Mouse (Mus musculus): ENCODE measurements at regions not wholly inside any gene's neighbourhood (a gene's known extent, or its start where the extent isn't known, plus 50 kb on each side); places are given as distances from the start of the nearest gene placed in this dataset.

DNA sequence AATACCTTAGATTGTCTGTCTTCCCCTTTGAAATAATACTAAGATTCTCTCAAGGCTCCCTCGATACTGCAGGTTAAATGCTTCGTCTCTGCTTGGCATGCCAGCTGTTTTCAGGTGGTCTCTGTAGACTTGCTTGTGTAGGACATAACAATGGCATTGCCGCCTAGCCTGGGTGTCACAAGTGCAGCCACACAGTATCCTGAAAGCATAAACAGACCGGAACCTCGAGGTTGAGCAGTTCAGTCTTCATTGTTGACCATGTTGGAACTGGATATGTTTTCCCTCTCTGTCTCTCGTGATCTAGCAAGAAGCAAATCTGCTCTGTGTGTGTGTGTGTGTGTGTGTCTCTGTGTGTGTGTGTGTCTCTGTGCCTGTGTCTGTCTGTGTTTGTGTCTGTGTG lies 675.4 kb upstream of the Tmem132c start:
- DNase-seq (ENCODE audit: low read depth) = no peak

DNA sequence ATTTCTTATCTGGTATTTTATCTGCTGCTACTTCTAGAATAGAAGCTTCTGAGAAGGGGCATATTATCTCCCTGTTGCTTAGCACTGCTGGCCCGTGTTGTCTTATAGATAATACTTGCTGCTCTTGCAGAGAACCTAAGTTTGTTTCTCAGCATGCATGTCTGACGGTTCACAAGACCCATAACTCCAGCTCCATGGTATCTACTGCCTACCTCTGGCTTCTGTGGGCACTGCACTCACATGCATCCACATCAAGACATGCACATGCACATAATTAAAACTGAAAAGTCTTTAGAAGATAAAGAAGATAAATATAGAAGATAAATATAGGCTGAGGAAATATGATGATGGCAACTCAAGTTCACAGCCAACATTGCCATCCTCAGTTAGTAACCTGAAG lies 667.8 kb upstream of the Tmem132c start:
- no peak for DNase-seq (ENCODE audit: low read depth)

DNA sequence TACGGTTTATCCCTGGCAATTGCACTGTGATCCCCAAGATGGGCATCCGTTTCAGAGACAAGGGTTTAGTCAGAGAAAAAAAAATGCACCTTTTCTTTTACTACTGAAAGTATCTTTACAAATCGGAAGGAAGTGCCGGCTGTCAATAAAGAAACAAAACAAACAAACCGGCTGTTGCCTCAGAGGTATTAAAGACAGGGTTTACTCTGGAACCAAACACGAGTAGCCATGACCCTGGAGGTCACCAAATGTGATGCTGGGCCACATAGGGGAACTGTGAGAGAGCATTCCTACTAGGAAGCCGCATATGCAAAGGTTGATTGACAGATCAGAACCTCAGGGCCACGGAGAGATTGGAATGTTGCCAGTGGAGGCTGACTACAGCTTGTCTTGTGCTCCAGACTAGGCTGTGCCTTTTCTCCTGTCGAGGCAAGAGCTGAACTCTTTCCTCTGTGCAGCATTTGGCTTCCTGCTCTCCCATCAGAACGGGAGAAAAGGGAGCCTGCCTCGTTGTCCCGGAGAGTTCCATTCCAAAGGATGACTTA lies 643.8 kb upstream of the Tmem132c start:
- no peak for DNase-seq (ENCODE audit: low read depth)

DNA sequence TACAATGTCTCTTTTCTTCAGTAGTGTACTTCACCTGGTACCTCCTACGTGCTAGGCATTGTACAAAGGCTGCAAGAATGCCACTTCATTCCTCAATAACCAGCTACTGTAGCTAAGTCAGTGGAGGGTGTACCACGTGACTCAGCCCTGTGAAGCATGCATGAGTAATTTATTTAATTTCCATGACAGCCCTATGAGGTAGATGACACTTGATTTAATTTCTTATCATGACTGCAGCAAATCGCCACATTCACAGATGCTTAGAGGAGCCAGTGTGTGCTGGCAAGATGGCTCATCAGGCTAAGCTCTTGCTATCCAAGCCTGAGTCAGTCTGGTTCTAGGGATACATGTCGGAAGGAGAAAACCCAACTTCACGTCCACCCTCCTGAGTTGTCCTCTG lies 642.0 kb upstream of the Tmem132c start:
- no peak for DNase-seq (ENCODE audit: low read depth)

DNA sequence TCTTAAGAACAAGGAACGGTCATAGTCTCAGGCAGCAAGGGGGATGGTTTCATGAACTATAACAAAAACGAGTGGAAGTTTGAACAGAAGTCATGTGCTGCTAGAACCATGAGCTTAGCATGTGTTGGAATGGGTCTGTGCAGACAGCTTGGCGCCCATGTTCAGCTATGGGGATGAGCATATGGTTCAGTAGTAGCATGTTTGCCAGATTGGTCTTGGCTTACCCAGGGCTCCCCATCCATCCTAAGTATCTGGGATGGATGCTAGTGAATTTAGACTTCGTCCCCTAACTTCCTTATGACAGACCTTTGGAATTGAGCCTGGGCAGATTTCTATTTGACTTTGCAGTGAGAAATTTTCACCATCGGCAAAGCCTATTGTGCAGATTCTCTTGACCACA lies 634.9 kb upstream of the Tmem132c start:
- DNase-seq (ENCODE audit: low read depth) = no peak

DNA sequence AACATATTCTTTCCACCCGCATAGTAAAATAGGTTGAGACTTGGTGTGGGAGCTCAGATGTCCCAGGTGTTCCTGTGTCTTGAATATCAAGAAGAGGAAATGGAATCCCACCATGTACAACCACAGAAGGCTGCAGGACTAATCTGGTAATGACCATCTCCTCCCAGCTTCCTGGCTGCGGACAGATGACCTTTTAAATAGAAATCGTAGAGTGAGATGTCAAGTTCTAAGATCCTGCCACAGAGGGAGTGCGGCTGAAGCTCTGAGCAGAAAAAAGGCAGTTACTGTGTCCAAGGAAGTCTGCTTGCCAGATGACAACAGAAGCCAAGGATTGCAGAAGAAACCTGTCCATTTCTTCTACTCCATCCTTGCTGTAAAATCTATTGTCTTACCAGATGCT lies 629.0 kb upstream of the Tmem132c start:
- DNase-seq (ENCODE audit: low read depth) = no peak

DNA sequence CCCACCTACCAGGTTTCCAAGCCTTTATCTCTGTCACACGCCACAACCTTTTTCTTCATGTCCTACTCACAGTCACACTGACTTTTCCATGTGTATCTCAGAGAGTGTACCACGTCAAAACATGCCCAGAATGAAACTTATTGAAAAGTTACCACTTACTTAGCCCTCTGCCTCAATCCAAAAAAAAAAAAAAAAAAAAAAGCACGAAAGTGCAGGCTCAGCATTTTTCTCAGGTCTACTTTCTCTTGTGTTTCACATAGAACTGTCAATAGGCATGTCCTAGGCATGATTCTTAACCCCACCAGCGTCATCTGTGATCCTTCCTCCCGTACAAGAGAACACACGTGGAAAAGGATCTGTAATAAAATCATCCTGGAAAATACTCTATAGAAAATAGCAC lies 619.1 kb upstream of the Tmem132c start:
- no peak for DNase-seq (ENCODE audit: low read depth)

DNA sequence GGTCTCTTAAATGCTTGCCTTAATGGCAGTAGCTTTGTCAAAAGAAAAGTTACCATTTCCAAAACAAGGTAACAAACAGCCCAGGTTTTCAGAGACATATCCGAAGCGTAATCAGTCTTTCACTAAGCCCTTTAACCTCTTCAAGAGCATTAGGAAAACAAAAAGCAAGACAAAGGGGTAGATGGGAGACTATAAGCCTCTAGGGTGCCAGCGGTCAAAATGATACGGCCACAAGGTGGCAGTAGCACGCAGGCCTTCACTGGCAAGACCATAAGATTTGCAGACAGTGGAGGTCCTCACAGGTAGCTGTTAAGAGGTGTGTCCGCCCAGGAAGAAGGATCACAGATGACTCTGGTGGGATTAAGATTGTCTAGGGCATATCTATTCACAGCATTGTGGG lies 618.4 kb upstream of the Tmem132c start:
- no peak for DNase-seq (ENCODE audit: low read depth)

DNA sequence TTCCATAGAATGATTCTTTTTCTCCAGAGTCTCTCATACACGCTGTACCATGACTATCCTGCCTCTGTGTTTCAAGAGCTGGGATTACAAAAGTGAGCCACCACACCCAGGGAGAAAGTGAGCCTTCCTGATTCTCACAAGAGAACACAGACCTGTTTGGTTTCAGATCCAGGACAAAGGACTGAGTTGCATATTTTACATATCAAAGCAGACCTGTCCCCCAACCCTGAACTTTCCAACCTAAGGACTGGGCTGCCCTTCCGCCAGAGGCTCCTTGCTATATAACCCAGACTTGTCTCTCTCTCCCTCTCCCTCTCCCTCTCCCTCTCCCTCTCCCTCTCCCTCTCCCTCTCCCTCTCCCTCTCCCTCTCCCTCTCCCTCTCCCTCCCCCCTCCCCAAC lies 611.8 kb upstream of the Tmem132c start:
- no peak for DNase-seq (ENCODE audit: low read depth)

DNA sequence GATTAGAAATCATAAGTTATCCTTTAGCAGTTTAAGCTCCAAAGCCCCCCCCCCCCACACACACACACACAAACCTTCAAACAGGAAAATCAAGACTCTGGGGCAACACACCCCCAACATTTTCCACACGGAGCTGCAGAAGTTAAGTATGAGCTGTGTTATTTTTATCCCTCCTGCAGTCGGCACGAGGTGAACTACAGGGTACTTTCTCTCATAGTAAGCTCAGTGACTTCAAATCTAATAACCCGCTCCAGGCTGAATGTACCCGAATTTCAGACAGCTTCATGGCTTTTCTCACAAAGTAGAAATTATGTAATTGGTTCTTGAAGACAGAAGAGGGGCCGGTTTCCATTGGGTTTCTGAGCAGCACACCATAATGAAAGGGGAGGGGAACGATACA lies 591.2 kb upstream of the Tmem132c start:
- no peak for DNase-seq (ENCODE audit: low read depth)

DNA sequence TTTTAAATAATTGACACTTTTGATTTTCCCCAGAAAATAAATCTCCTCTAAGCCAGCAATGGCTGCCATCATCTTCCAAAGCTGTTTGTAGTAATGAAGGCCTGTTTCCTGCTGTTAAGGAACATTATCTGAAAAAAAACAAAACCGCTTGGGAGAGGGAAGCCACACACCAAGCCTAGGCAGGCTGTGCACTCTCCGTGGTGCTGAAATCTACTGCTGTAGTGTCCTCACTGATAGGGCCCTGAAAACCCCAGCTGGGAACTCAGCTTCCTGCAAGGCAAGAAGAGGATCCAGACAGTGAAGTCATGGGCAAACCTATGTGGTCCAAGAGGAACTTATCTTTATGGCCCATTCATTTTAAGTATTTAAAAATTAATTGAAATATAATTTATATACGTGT lies 590.2 kb upstream of the Tmem132c start:
- DNase-seq (ENCODE audit: low read depth) = no peak

DNA sequence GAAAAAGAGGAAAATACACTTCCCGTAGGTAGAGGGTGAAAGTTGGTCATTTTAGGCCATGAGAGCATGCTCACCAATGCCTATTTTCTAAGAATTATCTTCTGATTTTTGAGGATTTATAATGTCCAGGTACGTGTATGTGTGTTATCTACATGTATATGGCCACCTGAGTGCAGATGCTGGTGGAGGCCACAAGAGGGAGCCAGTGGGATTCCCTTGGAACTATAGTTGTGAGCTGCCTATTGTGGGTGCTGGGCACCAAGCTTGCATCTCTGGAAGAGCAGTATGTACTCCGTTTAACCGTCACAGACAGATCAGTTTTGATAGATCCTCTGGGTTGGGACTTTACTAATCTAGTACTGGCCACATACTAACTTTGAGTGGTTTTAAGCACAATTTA lies 579.0 kb upstream of the Tmem132c start:
- no peak for DNase-seq (ENCODE audit: low read depth)

DNA sequence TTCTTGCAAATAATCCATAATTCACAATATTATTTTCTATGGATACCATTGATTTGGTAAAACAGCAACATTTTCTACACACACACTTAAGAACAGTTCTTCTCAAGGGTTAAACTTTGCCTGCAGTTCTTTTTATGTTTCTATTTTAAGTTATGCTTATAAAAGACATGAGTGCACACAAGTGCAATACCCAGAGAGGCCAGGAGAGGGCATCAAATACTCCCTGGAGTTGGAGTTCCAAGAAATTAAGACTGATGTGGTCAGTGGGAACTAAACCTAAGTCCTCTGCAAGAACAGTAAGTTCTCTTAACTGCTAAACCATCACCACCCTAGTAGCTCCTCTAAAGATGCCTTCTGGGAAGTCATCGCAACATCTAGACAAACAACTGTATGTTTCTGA lies 570.5 kb upstream of the Tmem132c start:
- no peak for DNase-seq (ENCODE audit: low read depth)

DNA sequence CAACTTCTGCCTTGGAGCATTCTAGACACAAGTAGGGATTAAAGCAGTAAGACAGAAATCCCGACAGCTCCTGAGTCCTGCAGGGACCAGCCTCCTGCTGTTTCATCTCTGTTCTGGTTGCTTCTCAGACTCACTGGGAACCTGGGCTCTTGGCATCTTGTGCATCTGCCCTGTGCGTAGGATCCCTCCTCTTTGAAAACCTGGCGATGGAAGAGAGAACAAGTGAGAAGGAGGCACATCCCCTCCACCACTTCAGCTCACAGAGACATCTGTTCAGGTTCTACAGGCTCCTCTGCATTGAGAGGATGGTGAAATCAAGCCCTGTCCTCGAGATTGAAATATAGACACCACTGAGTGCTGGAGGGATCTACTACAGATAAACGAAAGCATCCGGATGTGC lies 561.3 kb upstream of the Tmem132c start:
- no peak for DNase-seq (ENCODE audit: low read depth)

DNA sequence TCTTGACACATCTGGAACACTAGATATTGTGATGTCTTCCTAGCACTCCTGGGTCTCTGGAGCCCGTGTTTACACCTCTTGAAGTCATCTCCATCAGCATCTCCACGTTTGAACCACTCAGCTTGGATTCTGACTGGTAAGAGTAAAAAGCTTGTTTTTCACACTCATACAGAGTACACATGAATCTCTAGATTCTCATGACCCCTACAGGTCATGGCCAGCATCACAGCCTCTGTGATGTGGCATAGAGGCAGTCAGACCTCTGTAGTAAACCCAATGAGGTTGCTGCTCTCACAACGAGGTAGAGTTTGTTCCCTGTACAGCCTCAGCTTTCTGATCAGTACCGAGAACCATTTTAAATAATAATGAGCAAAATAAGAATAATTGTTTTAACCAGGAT lies 542.3 kb upstream of the Tmem132c start:
- DNase-seq (ENCODE audit: low read depth) = no peak

DNA sequence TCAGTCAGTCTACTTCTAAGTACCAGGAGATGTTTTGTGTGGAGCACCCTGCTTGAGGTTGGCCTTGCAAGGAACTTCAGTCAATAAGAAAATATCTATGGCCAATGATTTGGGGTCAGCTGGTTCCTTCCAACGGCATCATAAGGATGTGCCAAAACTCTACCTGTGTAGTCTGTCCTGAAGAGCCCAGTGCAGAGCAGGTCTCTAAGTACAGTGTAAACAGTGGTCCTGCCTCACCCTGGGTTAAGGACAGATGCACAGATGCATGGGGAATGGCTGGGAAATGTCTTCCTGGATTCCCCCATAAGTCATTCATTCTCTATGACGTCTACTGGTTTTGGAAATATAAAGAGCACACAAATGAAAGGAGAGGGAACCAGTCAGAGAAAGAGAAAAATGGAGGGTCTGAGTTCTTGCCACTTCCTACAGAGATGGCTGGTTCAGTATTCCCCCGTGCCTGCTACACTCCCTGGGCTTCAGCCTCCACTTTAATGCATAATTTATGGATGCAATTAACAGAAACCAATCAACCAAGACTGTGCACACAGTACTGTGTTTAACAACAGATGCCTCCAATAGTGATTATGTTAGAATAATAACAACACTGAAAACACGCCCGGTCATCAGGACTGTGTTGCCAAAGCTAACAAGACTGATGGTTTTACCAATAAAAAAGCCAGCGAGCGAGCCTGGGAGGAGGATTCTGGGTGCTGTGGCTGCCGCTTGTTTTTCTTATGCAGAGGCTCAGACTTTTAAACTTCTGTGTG lies 537.9 kb upstream of the Tmem132c start:
- no peak for DNase-seq (ENCODE audit: low read depth)

DNA sequence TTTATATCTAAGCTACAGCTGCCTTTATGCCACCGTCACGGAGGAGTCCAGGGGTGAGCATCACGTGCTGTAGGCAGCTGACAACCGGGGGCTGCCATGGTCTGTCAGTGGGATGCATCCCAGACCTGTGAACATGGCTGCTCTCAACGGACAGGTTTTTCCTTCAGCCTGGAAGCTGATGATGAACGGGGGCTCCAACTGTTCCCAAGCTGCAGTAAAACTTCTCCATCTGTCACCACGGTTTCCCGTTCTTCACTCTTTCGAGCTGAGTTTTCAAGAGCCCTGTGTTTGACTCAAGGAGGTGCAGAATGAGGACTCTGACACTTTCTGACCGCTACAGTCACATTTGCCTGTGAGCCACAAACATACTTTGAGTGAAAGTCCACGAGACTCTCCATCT lies 535.7 kb upstream of the Tmem132c start:
- DNase-seq (ENCODE audit: low read depth) = no peak

DNA sequence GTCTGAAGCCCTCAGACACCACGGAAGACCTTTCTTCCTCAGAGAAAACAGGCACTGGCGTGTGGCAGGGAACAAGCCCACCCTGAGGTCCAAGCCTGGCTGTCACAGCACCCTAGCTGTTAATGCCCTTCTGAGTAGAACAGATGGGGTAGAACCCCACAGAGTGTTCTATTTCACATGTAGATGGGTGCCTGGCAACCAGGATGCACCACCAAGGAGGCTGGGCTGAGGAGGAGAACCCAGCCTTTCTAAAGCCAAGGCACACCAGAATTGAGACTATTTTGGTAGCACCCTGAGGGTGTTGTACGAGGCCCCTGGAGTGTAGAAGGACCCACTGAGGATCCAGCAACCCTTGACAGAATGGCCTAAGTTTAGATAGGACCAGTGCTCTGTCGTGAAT lies 534.9 kb upstream of the Tmem132c start:
- no peak for DNase-seq (ENCODE audit: low read depth)

DNA sequence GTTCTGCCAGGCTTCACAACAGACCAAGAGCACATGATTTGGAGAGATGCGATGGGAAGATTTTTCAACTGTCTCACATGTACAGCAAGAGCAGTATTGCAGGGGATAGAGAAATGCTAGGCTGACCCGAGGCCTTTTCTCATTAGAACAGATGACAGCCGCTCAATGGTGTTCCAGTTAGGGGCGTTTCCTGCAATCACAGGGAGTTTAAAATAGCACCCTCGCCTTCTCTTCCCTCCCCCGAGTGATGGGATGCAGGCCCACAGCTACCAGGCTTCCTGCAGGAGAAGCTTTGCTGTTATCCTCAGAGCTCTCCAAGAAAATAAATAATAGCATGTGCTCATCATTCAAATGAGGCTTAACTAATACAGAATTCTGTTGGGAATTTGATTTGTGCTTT lies 526.9 kb upstream of the Tmem132c start:
- no peak for DNase-seq (ENCODE audit: low read depth)

DNA sequence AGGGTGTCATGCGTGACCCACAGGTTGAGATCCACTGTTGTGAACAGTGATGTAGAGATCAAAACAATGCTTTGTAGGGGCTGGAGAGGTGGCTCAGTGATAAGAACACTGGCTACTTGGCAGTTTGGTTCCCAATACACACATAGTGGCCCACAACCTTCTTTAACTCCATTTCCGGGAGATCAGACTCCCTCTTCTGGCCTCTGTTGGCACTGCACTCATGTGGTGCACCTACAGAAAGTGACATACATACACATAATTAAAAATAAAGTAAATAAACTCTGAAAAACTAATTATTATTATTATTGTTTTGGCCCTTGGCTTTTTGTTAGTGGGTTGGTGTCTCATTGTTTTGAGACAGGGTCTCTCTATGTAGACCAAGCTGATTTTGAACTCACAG lies 523.2 kb upstream of the Tmem132c start:
- no peak for DNase-seq (ENCODE audit: low read depth)

DNA sequence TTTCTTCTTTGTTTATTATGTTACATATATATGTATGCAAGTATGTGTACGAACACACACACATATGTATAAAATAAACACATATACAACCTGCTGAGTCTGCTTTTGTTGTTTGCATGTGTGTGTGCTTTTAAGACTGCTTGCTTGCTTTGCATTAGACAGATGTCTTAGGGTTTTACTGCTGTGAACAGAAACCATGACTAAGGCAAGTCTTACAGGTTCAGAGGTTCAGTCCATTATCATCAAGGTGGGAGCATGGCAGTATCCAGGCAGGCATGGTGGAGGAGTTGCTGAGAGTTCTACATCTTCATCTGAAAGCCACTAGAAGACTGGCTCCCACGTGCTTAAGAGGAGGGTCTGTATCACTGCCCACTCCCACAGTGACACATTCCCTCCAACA lies 520.3 kb upstream of the Tmem132c start:
- no peak for DNase-seq (ENCODE audit: low read depth)

DNA sequence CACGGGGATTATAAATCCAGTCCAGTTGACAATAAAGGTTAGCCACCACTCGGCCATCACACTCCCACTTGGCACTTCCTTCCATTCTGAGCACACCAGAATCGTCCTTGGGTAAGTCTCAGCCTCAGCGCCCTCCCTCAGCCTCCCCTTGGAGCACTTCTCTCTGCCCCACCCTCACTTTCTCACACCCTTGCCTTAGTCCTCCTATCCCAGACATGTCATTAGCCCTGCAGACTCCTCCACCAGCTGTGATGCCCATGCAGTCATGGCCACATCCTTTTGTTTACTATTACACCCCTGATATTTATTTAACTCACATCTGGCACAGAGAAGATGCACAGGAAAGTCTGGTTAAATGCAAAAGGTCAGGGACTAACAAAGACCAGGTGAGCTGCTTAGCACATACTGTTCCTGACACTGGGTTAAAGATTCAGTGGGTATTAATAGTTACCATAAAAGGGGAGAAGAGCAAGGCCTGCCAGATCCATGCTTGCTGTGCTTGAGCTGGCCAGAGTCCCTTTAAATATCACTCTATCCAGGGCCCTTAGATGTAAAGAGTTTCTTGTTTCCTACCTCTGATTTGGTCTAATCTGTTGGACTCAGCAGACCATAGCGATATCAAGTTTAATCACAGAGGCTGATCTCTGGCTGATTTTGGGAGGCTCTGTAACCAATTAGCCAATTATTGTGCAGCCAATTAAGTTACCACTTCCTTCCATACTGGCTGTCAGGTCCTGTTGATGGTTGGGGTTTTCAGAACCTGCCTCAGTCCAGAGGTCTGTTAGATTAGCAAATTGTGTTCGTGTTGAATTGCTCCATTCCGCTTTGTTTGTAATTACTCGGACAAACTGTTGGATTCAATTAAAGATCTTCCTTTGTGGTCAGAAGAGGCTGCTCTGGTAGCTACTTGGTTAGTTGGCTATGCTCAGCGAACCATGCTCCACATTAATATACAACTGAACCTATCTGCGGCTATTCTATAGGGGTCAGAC lies 518.0 kb upstream of the Tmem132c start:
- no peak for DNase-seq (ENCODE audit: low read depth)

DNA sequence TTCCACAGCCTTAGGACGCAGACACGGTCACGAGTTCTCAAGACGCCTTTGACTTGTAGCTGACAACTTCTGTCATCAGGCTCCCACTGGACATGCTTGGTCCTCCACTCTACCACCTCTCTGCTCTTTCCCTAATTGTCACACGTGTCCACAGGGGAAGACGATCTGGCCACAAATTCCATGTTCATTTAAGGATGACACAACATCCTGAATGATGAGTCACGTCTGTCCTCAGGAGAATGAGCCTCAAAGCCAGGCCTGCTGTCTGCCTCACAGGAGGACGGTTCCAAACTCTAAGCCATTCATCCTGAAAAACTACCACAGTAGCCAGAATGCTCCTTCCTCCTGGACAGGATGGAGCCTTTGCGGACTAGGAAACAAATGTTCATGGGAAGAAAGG lies 517.3 kb upstream of the Tmem132c start:
- DNase-seq (ENCODE audit: low read depth) = no peak

All from naive thymus-derived CD4-positive, alpha-beta T cell, adult 2 months (primary cell).